Mouse (Mus musculus) splenic B cell, adult 2 months (primary cell): ENCODE measurements at regions not wholly inside any gene's neighbourhood (a gene's known extent, or its start where the extent isn't known, plus 50 kb on each side); places are given as distances from the start of the nearest gene placed in this dataset.
A peak's percentile ranks its signal among the peaks of the same experiment; 100 is the strongest.

Experiments
- DNase-seq: peaks from one replicate; pipeline ENCODE4 v3.0.0-alpha.2; 2011; ENCODE audit warnings: low read depth, low spot score
- H3K27me3 ChIP-seq: 2 replicates; pipeline ENCODE4 v1.6.1; 2012; ENCODE audit warnings: mild to moderate bottlenecking, low read length, moderate library complexity, mixed read lengths; ENCODE audit not compliant: control insufficient read depth, poor library complexity, insufficient read depth, severe bottlenecking
- H3K36me3 ChIP-seq: 2 replicates; pipeline ENCODE4 v1.6.1; 2012; ENCODE audit warnings: mild to moderate bottlenecking, low read length, moderate library complexity, mixed read lengths; ENCODE audit not compliant: control insufficient read depth, poor library complexity, insufficient read depth, severe bottlenecking

- no peak for DNase-seq
- H3K36me3 ChIP-seq, result no peaks in the 10 kb centered on the region
- no peaks in the 10 kb centered on the region for H3K27me3 ChIP-seq
Measured at GRCm38 (mm10) chr9:41257244-41257643, 95.7 kb upstream of the Ubash3b start.

- Histone ChIP-seq H3K27me3 (no peaks in the 10 kb centered on the region), H3K36me3 (no peaks in the 10 kb centered on the region)
- no peak for DNase-seq
Measured at GRCm38 (mm10) chr9:41242372-41242771, 80.9 kb upstream of the Ubash3b start.

- no peaks in the 10 kb centered on the region for H3K36me3 ChIP-seq
- no peak for DNase-seq
Measured at GRCm38 (mm10) chr9:41239097-41239451, 77.6 kb upstream of the Ubash3b start.

GRCm38 (mm10) chr9:41238395-41239096 lies 77.0 kb upstream of the Ubash3b start:
- H3K27me3 ChIP-seq, result no peaks in the 10 kb centered on the region
- no peaks in the 10 kb centered on the region for H3K36me3 ChIP-seq
- no peak for DNase-seq

More at GRCm38 (mm10) chr9:41239097-41239451, 77.6 kb upstream of the Ubash3b start:
- H3K27me3 ChIP-seq, result no peaks in the 10 kb centered on the region

- DNase-seq, result no peak
- Histone ChIP-seq H3K36me3 (no peaks in the 10 kb centered on the region), H3K27me3 (no peaks in the 10 kb centered on the region; the same call in 1 of the 2 replicates)
Measured at GRCm38 (mm10) chr9:41237265-41237664, 75.8 kb upstream of the Ubash3b start.

- Histone ChIP-seq H3K27me3 (no peaks in the 10 kb centered on the region; the same call in 1 of the 2 replicates), H3K36me3 (no peaks in the 10 kb centered on the region)
- no peak for DNase-seq
Measured at GRCm38 (mm10) chr9:41229225-41229582, 67.7 kb upstream of the Ubash3b start.

GRCm38 (mm10) chr9:41228425-41229224 lies 67.1 kb upstream of the Ubash3b start:
- H3K36me3 ChIP-seq, result no peaks in the 10 kb centered on the region
- DNase-seq, result peak; percentile 85
- H3K27me3 ChIP-seq, result no peaks in the 10 kb centered on the region; the same call in 1 of the 2 replicates

GRCm38 (mm10) chr9:41223406-41223805 lies 61.9 kb upstream of the Ubash3b start:
- Histone ChIP-seq H3K36me3 (no peaks in the 10 kb centered on the region), H3K27me3 (no peaks in the 10 kb centered on the region)
- DNase-seq, result no peak

- no peaks in the 10 kb centered on the region for H3K27me3 ChIP-seq
- no peak for DNase-seq
- no peaks in the 10 kb centered on the region for H3K36me3 ChIP-seq
Measured at GRCm38 (mm10) chr9:41222346-41223015, 61.0 kb upstream of the Ubash3b start.

- H3K27me3 ChIP-seq, result no peaks in the 10 kb centered on the region
- DNase-seq, result no peak
- H3K36me3 ChIP-seq, result no peaks in the 10 kb centered on the region
Measured at GRCm38 (mm10) chr9:41221110-41221790, 59.8 kb upstream of the Ubash3b start.

- no peak for DNase-seq
- Histone ChIP-seq H3K36me3 (no peaks in the 10 kb centered on the region), H3K27me3 (no peaks in the 10 kb centered on the region)
Measured at GRCm38 (mm10) chr9:41220105-41220669, 58.7 kb upstream of the Ubash3b start.

- H3K27me3 ChIP-seq, result no peaks in the 10 kb centered on the region
- DNase-seq, result no peak
- no peaks in the 10 kb centered on the region for H3K36me3 ChIP-seq
Measured at GRCm38 (mm10) chr9:41218702-41219101, 57.2 kb upstream of the Ubash3b start.

GRCm38 (mm10) chr9:41216248-41216647 lies 54.8 kb upstream of the Ubash3b start:
- no peaks in the 10 kb centered on the region for H3K27me3 ChIP-seq

GRCm38 (mm10) chr9:41215026-41215425 lies 53.5 kb upstream of the Ubash3b start:
- Histone ChIP-seq H3K36me3 (no peaks in the 10 kb centered on the region), H3K27me3 (no peaks in the 10 kb centered on the region)
- no peak for DNase-seq

More at GRCm38 (mm10) chr9:41216248-41216647, 54.8 kb upstream of the Ubash3b start:
- no peak for DNase-seq
- no peaks in the 10 kb centered on the region for H3K36me3 ChIP-seq
